Comparison of ENCODE assay signal across 12 mouse cellular contexts in genomic region chr2:165838606-165839316, GRCm38 (mm10).
DNase-seq lines count a peak whose midpoint lies in the region; ATAC-seq and TF ChIP-seq lines count a peak whose summit lies in the region.
"Had no signal": no experiment of that assay in that cellular context is flagged by ENCODE, and none has a peak within 500 bp of the region (broad histone marks: within the 10 kb centered on the region; RNA-seq: fewer than 3 reads in every experiment).

No protein-coding gene starts in this region.

- peaks cover 41% of the 10 kb centered on the region for H3K36me3 ChIP-seq in midbrain, embryonic 11.5 days (ENCODE audit: control insufficient read depth, insufficient read depth, low read length)
- H3K36me3 ChIP-seq in midbrain, postnatal 0 days (ENCODE audit: insufficient read depth, low read length): peaks cover 65% of the 10 kb centered on the region
- peaks cover 58% of the 10 kb centered on the region for H3K36me3 ChIP-seq in forebrain, embryonic 15.5 days
- H3K36me3 ChIP-seq in hindbrain, postnatal 0 days (ENCODE audit: insufficient read depth, low read length): peaks cover 54% of the 10 kb centered on the region

- no peak overlapping the region for H3K4me3 ChIP-seq in midbrain, embryonic 11.5 days (ENCODE audit: low read depth, low read length)
- no peak overlapping the region for H3K4me3 ChIP-seq in midbrain, postnatal 0 days (ENCODE audit: low read depth, low read length)
- H3K4me3 ChIP-seq in forebrain, embryonic 15.5 days: no peak overlapping the region
- no peak overlapping the region for H3K4me3 ChIP-seq in hindbrain, postnatal 0 days (ENCODE audit: low read length)
- H3K4me3 ChIP-seq: gastrocnemius, adult 2 months; megakaryocyte, embryonic 14.5 days had no signal

- H3K9me3 ChIP-seq in midbrain, embryonic 11.5 days (ENCODE audit: control insufficient read depth, low read length): no peaks in the 10 kb centered on the region
- no peaks in the 10 kb centered on the region for H3K9me3 ChIP-seq in midbrain, postnatal 0 days (ENCODE audit: low read length)
- H3K9me3 ChIP-seq in forebrain, embryonic 15.5 days: no peaks in the 10 kb centered on the region
- H3K9me3 ChIP-seq in hindbrain, postnatal 0 days (ENCODE audit: low read length): no peaks in the 10 kb centered on the region
- H3K9me3 ChIP-seq: megakaryocyte, embryonic 14.5 days had no signal

- no peak for ATAC-seq in midbrain, embryonic 11.5 days (ENCODE audit: low FRiP score)
- ATAC-seq in midbrain, postnatal 0 days (ENCODE audit: low FRiP score): no peak
- ATAC-seq in forebrain, embryonic 15.5 days (replicated peaks): peak; percentile 63
- no peak for ATAC-seq in hindbrain, postnatal 0 days

- H3K4me2 ChIP-seq in midbrain, embryonic 11.5 days: no peak overlapping the region
- no peak overlapping the region for H3K4me2 ChIP-seq in midbrain, postnatal 0 days (ENCODE audit: low read depth, low read length, poor library complexity, severe bottlenecking)
- H3K4me2 ChIP-seq in forebrain, embryonic 15.5 days (replicated peaks): no peak overlapping the region
- no peak overlapping the region for H3K4me2 ChIP-seq in hindbrain, postnatal 0 days (ENCODE audit: low read depth, low read length)

- no peak overlapping the region for H3K9ac ChIP-seq in midbrain, embryonic 11.5 days (ENCODE audit: low read length)
- no peak overlapping the region; the same call in 1 of the 2 replicates for H3K9ac ChIP-seq in midbrain, postnatal 0 days (replicated peaks; ENCODE audit: low read length, poor library complexity, severe bottlenecking)
- H3K9ac ChIP-seq in forebrain, embryonic 15.5 days (replicated peaks): no peak overlapping the region
- H3K9ac ChIP-seq in hindbrain, postnatal 0 days (replicated peaks; ENCODE audit: low read length): no peak overlapping the region

- no peak for DNase-seq in midbrain, embryonic 11.5 days (ENCODE audit: low spot score, missing footprints)
- DNase-seq in midbrain, postnatal 0 days (ENCODE audit: low spot score): no peak
- DNase-seq in hindbrain, postnatal 0 days (ENCODE audit: low spot score): peak; percentile 44
- no peak for DNase-seq in cerebellum, postnatal 10 days
- no peak for DNase-seq in heart, postnatal 14 days
- DNase-seq in lung, postnatal 14 days: no peak
- DNase-seq: adrenal gland, postnatal 25 days; gastrocnemius, adult 2 months; kidney, adult 18-20 months; lung, adult 18-20 months had no signal

- 0 out of 2 replicates have a peak overlapping the region, but pooled peaks have one; percentile 22 for H3K27ac ChIP-seq in midbrain, embryonic 11.5 days (ENCODE audit: low read depth, low read length)
- no peak overlapping the region; the same call in 1 of the 2 replicates for H3K27ac ChIP-seq in midbrain, postnatal 0 days (ENCODE audit: low read depth, low read length)
- H3K27ac ChIP-seq in forebrain, embryonic 15.5 days (replicated peaks): peak overlapping the region; percentile 74
- H3K27ac ChIP-seq in hindbrain, postnatal 0 days: peak overlapping the region; percentile 38; the same call in 1 of the 2 replicates
- H3K27ac ChIP-seq: gastrocnemius, adult 2 months had no signal

- TF ChIP-seq CTCF in midbrain, postnatal 0 days (IDR thresholded peaks at IDR 0.05): no peak
- no peak for TF ChIP-seq CTCF in hindbrain, postnatal 0 days (IDR thresholded peaks at IDR 0.05; ENCODE audit: low read depth)

- WGBS in midbrain, embryonic 11.5 days: 90% methylated on average over 23 of the region's 23 CpGs
- WGBS in midbrain, postnatal 0 days: 52% methylated on average over 23 of the region's 23 CpGs
- WGBS in forebrain, embryonic 15.5 days: 54% methylated on average over 23 of the region's 23 CpGs
- WGBS in hindbrain, postnatal 0 days: 44% methylated on average over 23 of the region's 23 CpGs

- H3K4me1 ChIP-seq in midbrain, embryonic 11.5 days (ENCODE audit: control insufficient read depth, insufficient read depth, low read length): no peaks in the 10 kb centered on the region
- no peaks in the 10 kb centered on the region for H3K4me1 ChIP-seq in midbrain, postnatal 0 days (ENCODE audit: insufficient read depth, low read length)
- H3K4me1 ChIP-seq in forebrain, embryonic 15.5 days: peaks cover 18% of the 10 kb centered on the region
- peaks cover 5% of the 10 kb centered on the region; the same call in 1 of the 2 replicates for H3K4me1 ChIP-seq in hindbrain, postnatal 0 days (ENCODE audit: insufficient read depth, low read length)

- intact Hi-C loops in heart, postnatal 14 days (cut with DNase I): no loop called here

- H3K27me3 ChIP-seq in midbrain, embryonic 11.5 days (ENCODE audit: control insufficient read depth, insufficient read depth, low read length): no peaks in the 10 kb centered on the region
- no peaks in the 10 kb centered on the region for H3K27me3 ChIP-seq in midbrain, postnatal 0 days (ENCODE audit: insufficient read depth, low read length)
- no peaks in the 10 kb centered on the region for H3K27me3 ChIP-seq in forebrain, embryonic 15.5 days
- H3K27me3 ChIP-seq in hindbrain, postnatal 0 days (ENCODE audit: insufficient read depth, low read length): no peaks in the 10 kb centered on the region
- H3K27me3 ChIP-seq: megakaryocyte, embryonic 14.5 days had no signal
